Mouse (Mus musculus) myocyte (in vitro differentiated cells): ENCODE data around the gene Pip4p1. TPM values are rescaled to one million over a fixed set of nuclear protein-coding genes. Genes with fewer than 3 reads are reported as not detected.
A peak's percentile ranks its signal among the peaks of the same experiment; 100 is the strongest.
"Not testable (repeated sequence)": the region's sequence is repeated elsewhere in the genome, so short reads cannot be mapped to it uniquely, and the experiment has no call there.

Source experiments
- H3K27me3 ChIP-seq: one replicate; pipeline ENCODE4 v1.6.1; 2011; ENCODE audit not compliant: control insufficient read depth, insufficient read depth, insufficient read length
- H3K36me3 ChIP-seq: one replicate; pipeline ENCODE4 v1.6.1; 2011; ENCODE audit not compliant: control insufficient read depth, insufficient read depth
- H3K4me2 ChIP-seq: one replicate; pipeline ENCODE4 v1.6.1; 2011; ENCODE audit warnings: low read depth, control low read depth
- H3K4me3 ChIP-seq: one replicate; pipeline ENCODE4 v1.5.1; 2011; ENCODE audit warnings: mild to moderate bottlenecking, control low read depth, moderate library complexity
- H3K79me2 ChIP-seq: one replicate; pipeline ENCODE4 v1.6.1; 2011; ENCODE audit not compliant: control insufficient read depth, insufficient read depth
- H3ac ChIP-seq: one replicate; pipeline ENCODE4 v1.6.1; 2011; ENCODE audit not compliant: control insufficient read depth, insufficient read length
- CEBPB ChIP-seq: IDR thresholded peaks from 2 replicates; pipeline ENCODE4 v1.6.1; 2011; ENCODE audit warnings: mild to moderate bottlenecking, moderate library complexity; ENCODE audit not compliant: poor library complexity, insufficient read depth, severe bottlenecking
- E2F4 ChIP-seq: IDR thresholded peaks from one replicate; pipeline ENCODE4 v1.6.1; 2011; ENCODE audit warnings: mild to moderate bottlenecking, control low read depth, moderate library complexity; ENCODE audit not compliant: insufficient read depth
- MAX ChIP-seq: IDR thresholded peaks from one replicate; pipeline ENCODE4 v1.6.1; 2011; ENCODE audit warnings: low read depth, mild to moderate bottlenecking, control low read depth
- MYOD1 ChIP-seq, 3 experiments: IDR thresholded peaks; one replicate each; pipeline ENCODE4 v1.6.1; 2011; ENCODE audit warnings: control low read depth in 2 of 3, low read depth in 2 of 3, mild to moderate bottlenecking in 2 of 3, moderate library complexity in 1 of 3; ENCODE audit not compliant: insufficient read length in 2 of 3, control insufficient read depth in 1 of 3
- MYOG ChIP-seq, 3 experiments: IDR thresholded peaks; one replicate each; pipeline ENCODE4 v1.6.1; 2011; ENCODE audit warnings: control low read depth in 2 of 3, low read depth in 2 of 3, mild to moderate bottlenecking in 2 of 3; ENCODE audit not compliant: insufficient read length in 2 of 3, control insufficient read depth in 1 of 3, insufficient read depth in 1 of 3
- POLR2A ChIP-seq: IDR thresholded peaks from one replicate; pipeline ENCODE4 v1.6.1; 2011; ENCODE audit warnings: low read depth, mild to moderate bottlenecking, control low read depth, moderate library complexity; ENCODE audit not compliant: insufficient read length
- POLR2AphosphoS2 ChIP-seq: IDR thresholded peaks from one replicate; pipeline ENCODE4 v1.6.1; 2011; ENCODE audit warnings: low read depth, control low read depth; ENCODE audit not compliant: insufficient read length
- REST ChIP-seq: IDR thresholded peaks from one replicate; pipeline ENCODE4 v1.6.1; 2011; ENCODE audit warnings: mild to moderate bottlenecking, control low read depth, moderate library complexity; ENCODE audit not compliant: insufficient read depth, insufficient read length
- SRF ChIP-seq: IDR thresholded peaks from one replicate; pipeline ENCODE4 v1.6.1; 2011; ENCODE audit warnings: low read depth; ENCODE audit not compliant: control insufficient read depth, insufficient read length
- TCF12 ChIP-seq: IDR thresholded peaks from one replicate; pipeline ENCODE4 v1.6.1; 2011; ENCODE audit warnings: mild to moderate bottlenecking, control low read depth; ENCODE audit not compliant: poor library complexity, insufficient read depth, severe bottlenecking
- TCF3 ChIP-seq: IDR thresholded peaks from one replicate; pipeline ENCODE4 v1.6.1; 2011; ENCODE audit warnings: low read depth, control low read depth; ENCODE audit not compliant: insufficient read length
- USF1 ChIP-seq: IDR thresholded peaks from one replicate; pipeline ENCODE4 v1.6.1; 2011; ENCODE audit warnings: low read depth, mild to moderate bottlenecking, control low read depth, moderate library complexity
- polyA plus RNA-seq: library from polyadenylated mRNA; unstranded; fragments of >200 nt; fragmentation: generic; extraction: Trizol; gene quantifications from one replicate; pipeline ENCODE4 v1.2.1, GENCODE M21; 2012; ENCODE audit warnings: missing spikeins

Gene Pip4p1
- polyA plus RNA-seq, 1 experiment: 71.3 TPM

- TF ChIP-seq E2F4: no peak
- TF ChIP-seq POLR2AphosphoS2: no peak
- TF ChIP-seq POLR2A: no peak
- no peak for TF ChIP-seq MYOD1 (IDR thresholded peaks at IDR 0.05; ENCODE audit: control insufficient read depth in 1 of 3, insufficient read length in 2 of 3, low read depth in 2 of 3)
- TF ChIP-seq SRF: no peak
- no peak for TF ChIP-seq TCF3
- TF ChIP-seq MYOG (IDR thresholded peaks at IDR 0.05; ENCODE audit: control insufficient read depth in 1 of 3, insufficient read depth in 1 of 3, insufficient read length in 2 of 3, low read depth in 2 of 3): no peak
- TF ChIP-seq MAX: no peak
- no peak for TF ChIP-seq CEBPB
- TF ChIP-seq REST: no peak
- no peak for TF ChIP-seq USF1
- TF ChIP-seq TCF12: no peak
- no peaks in the 10 kb centered on the region for H3K27me3 ChIP-seq
- H3K79me2 ChIP-seq: peaks cover 47% of the 10 kb centered on the region
- H3K4me3 ChIP-seq: peak overlapping the region; percentile 43
- peak overlapping the region; percentile 94 for H3K4me2 ChIP-seq
- peak overlapping the region; percentile 56 for H3ac ChIP-seq
- peaks cover 24% of the 10 kb centered on the region for H3K36me3 ChIP-seq
These were observed 705 bp downstream of the Pip4p1 start for GRCm38 (mm10) chr14:50929951-50930350.

- Histone ChIP-seq H3K79me2 (peaks cover 54% of the 10 kb centered on the region), H3K36me3 (peaks cover 24% of the 10 kb centered on the region), H3K4me2 (no peak overlapping the region), H3K4me3 (no peak overlapping the region), H3ac (no peak overlapping the region), H3K27me3 (no peaks in the 10 kb centered on the region)
- peak; percentile 42 for TF ChIP-seq POLR2AphosphoS2
- TF ChIP-seq MYOD1 (IDR thresholded peaks at IDR 0.05; ENCODE audit: control insufficient read depth in 1 of 3, insufficient read length in 2 of 3, low read depth in 2 of 3): no peak
- TF ChIP-seq USF1: no peak
These were observed 3.3 kb downstream of the Pip4p1 start for GRCm38 (mm10) chr14:50927366-50927765.

- Histone ChIP-seq H3K4me2 (peak overlapping the region; percentile 91), H3K79me2 (peaks cover 54% of the 10 kb centered on the region), H3K36me3 (peaks cover 24% of the 10 kb centered on the region), H3ac (peak overlapping the region; percentile 53), H3K27me3 (no peaks in the 10 kb centered on the region), H3K4me3 (peak overlapping the region; percentile 87)
- TF ChIP-seq TCF12 (no peak), SRF (no peak), TCF3 (no peak), POLR2AphosphoS2 (peak; percentile 31), MYOG (IDR thresholded peaks at IDR 0.05; ENCODE audit: control insufficient read depth in 1 of 3, insufficient read depth in 1 of 3, insufficient read length in 2 of 3, low read depth in 2 of 3) (no peak)
These were observed 5.3 kb downstream of the Pip4p1 start for GRCm38 (mm10) chr14:50925111-50925920.

GRCm38 (mm10) chr14:50924281-50925064 lies 6.2 kb downstream of the Pip4p1 start, which contains the start of the genes Osgep and Apex1:
Gene Osgep, minus strand, starts transcription at chr14:50924893.
Gene Apex1, plus strand, starts transcription at chr14:50924968.
- Histone ChIP-seq H3K36me3 (peaks cover 24% of the 10 kb centered on the region), H3ac (peak within 1 kb of the TSS; percentile 53), H3K79me2 (peaks cover 45% of the 10 kb centered on the region), H3K4me2 (peak within 1 kb of the TSS; percentile 91), H3K4me3 (peak within 1 kb of the TSS; percentile 87), H3K27me3 (no peaks in the 10 kb centered on the region)
- TF ChIP-seq TCF3 (no peak), MAX (peak; percentile 87), E2F4 (no peak), POLR2AphosphoS2 (peak; percentile 98), MYOG (IDR thresholded peaks at IDR 0.05; ENCODE audit: control insufficient read depth in 1 of 3, insufficient read depth in 1 of 3, insufficient read length in 2 of 3, low read depth in 2 of 3) (peak in 1 of 3 experiments; percentile 27), POLR2A (peak; percentile 85), MYOD1 (IDR thresholded peaks at IDR 0.05; ENCODE audit: control insufficient read depth in 1 of 3, insufficient read length in 2 of 3, low read depth in 2 of 3) (peak in 1 of 3 experiments; percentile 2), TCF12 (no peak), REST (no peak), CEBPB (no peak), USF1 (peak; percentile 99), SRF (no peak)

- Histone ChIP-seq H3K4me3 (peak overlapping the region; percentile 87), H3K36me3 (peaks cover 14% of the 10 kb centered on the region), H3K4me2 (peak overlapping the region; percentile 64), H3K79me2 (peaks cover 35% of the 10 kb centered on the region)
- not testable (repeated sequence) for H3K27me3 ChIP-seq, H3ac ChIP-seq
These were observed 7.2 kb downstream of the Pip4p1 start for GRCm38 (mm10) chr14:50923437-50923836.
